Mouse (Mus musculus) intestine, embryonic 15.5 days (tissue): Measurements from ENCODE around the gene Ackr3. TPM values are rescaled to one million over a fixed set of nuclear protein-coding genes. Genes with fewer than 3 reads are reported as not detected.
A peak's percentile ranks its signal among the peaks of the same experiment; 100 is the strongest.

Experiments
- ATAC-seq: fragments of 200-750 bp; cut with Nextera tagmentation; 2 replicates; pipeline ENCODE4 v1.8.0; 2017; ENCODE audit warnings: moderate TSS enrichment, moderate library complexity
- H3K27ac ChIP-seq: fragments of 300-500 bp; sonication (generic); 2 replicates; pipeline ENCODE4 v1.5.1; 2015; ENCODE audit warnings: mild to moderate bottlenecking, inconsistent platforms
- H3K27me3 ChIP-seq: fragments of 300-500 bp; sonication (generic); replicated peaks from 2 replicates; pipeline ENCODE4 v1.6.1; 2015; ENCODE audit warnings: inconsistent platforms
- H3K36me3 ChIP-seq: fragments of 300-500 bp; sonication (generic); 2 replicates; pipeline ENCODE4 v1.6.1; 2015; ENCODE audit warnings: inconsistent platforms
- H3K4me1 ChIP-seq: fragments of 300-500 bp; sonication (generic); replicated peaks from 2 replicates; pipeline ENCODE4 v1.6.1; 2015; ENCODE audit warnings: inconsistent platforms
- H3K4me2 ChIP-seq: fragments of 300-500 bp; sonication (generic); replicated peaks from 2 replicates; pipeline ENCODE4 v1.6.1; 2015; ENCODE audit warnings: mild to moderate bottlenecking, inconsistent platforms
- H3K4me3 ChIP-seq: fragments of 300-500 bp; sonication (generic); replicated peaks from 2 replicates; pipeline ENCODE4 v1.5.1; 2015; ENCODE audit warnings: inconsistent platforms
- H3K9ac ChIP-seq: fragments of 300-500 bp; sonication (generic); 2 replicates; pipeline ENCODE4 v1.6.1; 2015; ENCODE audit warnings: inconsistent platforms
- H3K9me3 ChIP-seq: fragments of 300-500 bp; sonication (generic); 2 replicates; pipeline ENCODE4 v1.6.1; 2016; ENCODE audit warnings: inconsistent platforms
- WGBS: fragments of 180-500 bp; shearing (Covaris S2); methylation state at CpG from one replicate; pipeline ENCODE4 v1.1.7; 2015; 5-methylcytosine and 5-hydroxymethylcytosine counted together
- polyA plus RNA-seq: library from polyadenylated mRNA; unstranded; fragments of >200 nt; fragmentation: Nextera tagmentation; extraction: Ambion mirVana; gene quantifications from 2 replicates; pipeline ENCODE4 v1.2.1, GENCODE M21; 2015

Ackr3 gene
- polyA plus RNA-seq, 1 experiment from 2014 or later, result 13.0 TPM

DNA sequence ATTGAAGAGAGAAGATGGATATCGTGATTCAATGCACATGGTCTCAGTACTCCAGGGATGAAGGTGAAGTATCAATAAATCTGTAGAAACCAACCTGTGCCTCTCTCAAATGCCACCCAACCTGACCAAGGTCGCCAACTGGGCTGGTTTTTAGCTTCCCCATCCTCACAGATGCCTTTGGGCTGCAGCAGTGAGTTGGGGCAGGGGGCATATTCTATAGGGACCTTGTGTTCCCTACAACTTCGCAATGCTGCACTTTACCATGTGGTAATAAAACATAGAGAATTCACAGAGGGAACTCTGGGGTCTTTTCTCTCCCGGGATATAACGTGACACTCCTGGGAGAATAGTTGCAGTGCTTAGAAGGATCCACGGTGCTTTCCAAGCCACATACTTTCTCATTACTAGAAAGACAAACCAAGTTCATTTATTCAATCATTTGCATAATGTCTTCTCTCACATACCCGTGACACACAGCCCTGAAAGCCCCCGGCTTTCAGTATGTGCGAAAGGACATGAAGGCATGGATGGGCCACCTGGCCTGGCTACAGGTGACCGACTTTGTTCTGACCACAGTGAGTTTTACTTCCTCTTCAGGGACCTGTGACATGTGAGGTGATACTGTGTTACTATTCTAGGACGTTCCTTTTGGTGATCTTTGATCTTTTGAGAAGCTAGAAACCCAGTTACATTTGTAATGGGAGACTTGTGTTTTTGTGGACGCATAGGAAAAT lies 22.6 kb upstream of the Ackr3 start:
- no peak for ATAC-seq
- Histone ChIP-seq H3K9ac (no peak overlapping the region), H3K36me3 (no peaks in the 10 kb centered on the region), H3K9me3 (no peaks in the 10 kb centered on the region), H3K27me3 (no peaks in the 10 kb centered on the region), H3K4me1 (no peaks in the 10 kb centered on the region), H3K27ac (no peak overlapping the region), H3K4me3 (no peak overlapping the region), H3K4me2 (no peak overlapping the region)
- WGBS, result 85% methylated on average over 12 of the region's 12 CpGs

DNA sequence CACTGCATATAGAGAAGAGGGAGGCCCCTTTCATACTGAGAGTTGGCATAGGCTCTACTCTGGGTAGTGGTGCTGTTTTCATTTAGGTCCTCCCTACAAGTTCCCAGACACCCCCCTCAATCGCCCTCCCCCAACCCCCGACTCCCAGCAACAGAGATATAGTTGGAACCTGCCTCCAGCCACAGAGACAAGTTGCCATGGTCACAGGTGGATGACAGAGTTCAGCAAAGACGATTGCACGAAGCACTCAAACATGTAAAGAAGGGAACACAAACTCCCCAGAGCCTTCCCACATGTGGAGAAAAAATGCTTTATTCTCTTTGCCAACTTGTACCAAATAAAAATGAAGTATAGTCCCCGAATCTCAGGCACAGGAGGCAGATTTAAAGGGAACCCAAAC lies 21.3 kb upstream of the Ackr3 start:
- Histone ChIP-seq H3K4me3 (no peak overlapping the region), H3K4me1 (no peaks in the 10 kb centered on the region), H3K4me2 (no peak overlapping the region), H3K27ac (no peak overlapping the region), H3K9ac (no peak overlapping the region), H3K36me3 (no peaks in the 10 kb centered on the region), H3K9me3 (no peaks in the 10 kb centered on the region), H3K27me3 (no peaks in the 10 kb centered on the region)
- 74% methylated on average over 5 of the region's 5 CpGs for WGBS
- no peak for ATAC-seq

- H3K4me1 ChIP-seq, result no peaks in the 10 kb centered on the region
- 55% methylated on average over 6 of the region's 6 CpGs for WGBS
- no peaks in the 10 kb centered on the region for H3K36me3 ChIP-seq
- no peak overlapping the region for H3K4me2 ChIP-seq
- ATAC-seq, result no peak
- no peak overlapping the region for H3K4me3 ChIP-seq
- no peak overlapping the region for H3K27ac ChIP-seq
- no peaks in the 10 kb centered on the region for H3K9me3 ChIP-seq
- no peaks in the 10 kb centered on the region for H3K27me3 ChIP-seq
- H3K9ac ChIP-seq, result no peak overlapping the region
These were observed 20.2 kb upstream of the Ackr3 start for GRCm38 (mm10) chr1:90183602-90184001.

DNA sequence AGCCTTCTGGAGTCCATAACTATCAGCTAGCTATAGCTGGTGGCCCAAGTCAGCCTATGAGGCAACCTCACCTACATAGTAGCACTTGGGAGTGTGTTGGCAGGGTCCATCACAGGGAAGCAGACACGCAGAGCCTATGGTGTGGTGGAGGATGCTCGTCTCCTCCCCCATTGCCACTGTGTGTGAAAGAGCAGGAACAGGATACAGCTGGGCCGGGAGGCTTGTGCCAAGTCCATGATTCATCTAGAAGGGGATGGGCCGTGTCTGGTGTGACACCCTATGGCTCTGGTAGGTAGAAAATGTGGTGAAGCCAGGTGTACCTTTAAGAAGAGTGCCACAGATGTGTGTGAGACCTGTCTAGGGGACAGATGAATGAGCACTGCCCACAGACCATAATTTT lies 17.6 kb upstream of the Ackr3 start:
- no peaks in the 10 kb centered on the region for H3K9me3 ChIP-seq
- no peak overlapping the region for H3K4me3 ChIP-seq
- WGBS, result 74% methylated on average over 4 of the region's 4 CpGs
- no peak overlapping the region for H3K9ac ChIP-seq
- H3K4me1 ChIP-seq, result no peaks in the 10 kb centered on the region
- no peak overlapping the region for H3K27ac ChIP-seq
- H3K27me3 ChIP-seq, result no peaks in the 10 kb centered on the region
- H3K4me2 ChIP-seq, result no peak overlapping the region
- ATAC-seq, result no peak
- H3K36me3 ChIP-seq, result no peaks in the 10 kb centered on the region

DNA sequence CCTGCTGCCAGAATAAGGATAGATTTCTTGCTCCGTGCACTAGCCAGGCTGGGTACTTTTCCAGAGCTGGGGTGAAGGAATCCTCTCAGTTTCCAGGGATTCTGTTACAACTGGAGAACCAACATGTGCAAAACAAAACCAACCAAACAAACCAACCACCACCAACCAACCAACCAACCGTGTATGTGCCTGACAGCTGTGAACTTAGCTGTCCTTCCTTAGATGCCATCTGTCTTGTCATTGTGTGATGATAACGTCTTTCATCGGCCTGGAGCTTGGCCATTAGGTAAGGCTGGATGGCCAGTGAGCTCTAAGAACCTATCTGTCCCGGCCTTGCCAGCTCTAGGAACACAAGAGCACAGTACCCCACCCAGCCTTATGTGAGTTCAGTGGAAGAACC lies 16.9 kb upstream of the Ackr3 start:
- H3K9me3 ChIP-seq, result no peaks in the 10 kb centered on the region
- no peak for ATAC-seq
- 93% methylated on average over 5 of the region's 5 CpGs for WGBS

DNA sequence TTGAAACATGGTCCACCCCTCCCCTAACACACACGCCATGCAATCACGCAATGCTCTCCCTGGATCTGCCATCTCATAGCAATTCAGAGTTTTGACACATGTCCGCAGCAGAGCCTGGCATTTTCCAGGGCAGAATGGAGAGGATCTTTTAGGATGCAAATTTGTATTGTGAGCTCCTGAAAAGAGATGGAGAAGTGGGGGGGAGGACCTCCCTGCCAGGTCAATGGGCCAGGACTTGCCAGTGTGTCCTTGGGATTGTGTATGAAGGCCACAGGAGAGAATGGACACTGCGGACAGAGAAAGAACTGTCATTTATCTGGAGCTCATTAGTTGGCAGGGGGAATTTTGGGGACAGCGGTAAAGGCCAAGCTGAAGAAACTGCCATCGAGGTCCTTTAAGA lies 14.7 kb upstream of the Ackr3 start:
- no peak overlapping the region for H3K27ac ChIP-seq
- ATAC-seq, result no peak
- H3K4me2 ChIP-seq, result no peak overlapping the region
- no peaks in the 10 kb centered on the region for H3K27me3 ChIP-seq
- H3K9me3 ChIP-seq, result no peaks in the 10 kb centered on the region
- H3K4me3 ChIP-seq, result no peak overlapping the region
- no peak overlapping the region for H3K9ac ChIP-seq
- H3K36me3 ChIP-seq, result no peaks in the 10 kb centered on the region
- H3K4me1 ChIP-seq, result no peaks in the 10 kb centered on the region
- 92% methylated on average over 6 of the region's 6 CpGs for WGBS

More for the DNA sequence above, 16.9 kb upstream of the Ackr3 start:
- no peaks in the 10 kb centered on the region for H3K27me3 ChIP-seq
- no peaks in the 10 kb centered on the region for H3K36me3 ChIP-seq
- no peak overlapping the region for H3K27ac ChIP-seq
- no peaks in the 10 kb centered on the region for H3K4me1 ChIP-seq
- H3K9ac ChIP-seq, result no peak overlapping the region
- H3K4me2 ChIP-seq, result no peak overlapping the region
- no peak overlapping the region for H3K4me3 ChIP-seq

- Histone ChIP-seq H3K4me3 (no peak overlapping the region), H3K36me3 (no peaks in the 10 kb centered on the region), H3K4me1 (peaks cover 14% of the 10 kb centered on the region), H3K27me3 (no peaks in the 10 kb centered on the region; the same call in 1 of the 2 replicates), H3K9ac (no peak overlapping the region), H3K4me2 (no peak overlapping the region), H3K9me3 (no peaks in the 10 kb centered on the region), H3K27ac (no peak overlapping the region)
- no peak for ATAC-seq
- WGBS, result 64% methylated on average over 5 of the region's 5 CpGs
These were observed 2.5 kb upstream of the Ackr3 start for GRCm38 (mm10) chr1:90201246-90201645.

GRCm38 (mm10) chr1:90201655-90202054 lies 2.1 kb upstream of the Ackr3 start:
- 59% methylated on average over 2 of the region's 2 CpGs for WGBS
- ATAC-seq, result no peak
- Histone ChIP-seq H3K4me2 (no peak overlapping the region), H3K4me1 (peaks cover 15% of the 10 kb centered on the region), H3K36me3 (no peaks in the 10 kb centered on the region), H3K27ac (no peak overlapping the region), H3K27me3 (no peaks in the 10 kb centered on the region; the same call in 1 of the 2 replicates), H3K9me3 (no peaks in the 10 kb centered on the region), H3K9ac (no peak overlapping the region), H3K4me3 (no peak overlapping the region)

DNA sequence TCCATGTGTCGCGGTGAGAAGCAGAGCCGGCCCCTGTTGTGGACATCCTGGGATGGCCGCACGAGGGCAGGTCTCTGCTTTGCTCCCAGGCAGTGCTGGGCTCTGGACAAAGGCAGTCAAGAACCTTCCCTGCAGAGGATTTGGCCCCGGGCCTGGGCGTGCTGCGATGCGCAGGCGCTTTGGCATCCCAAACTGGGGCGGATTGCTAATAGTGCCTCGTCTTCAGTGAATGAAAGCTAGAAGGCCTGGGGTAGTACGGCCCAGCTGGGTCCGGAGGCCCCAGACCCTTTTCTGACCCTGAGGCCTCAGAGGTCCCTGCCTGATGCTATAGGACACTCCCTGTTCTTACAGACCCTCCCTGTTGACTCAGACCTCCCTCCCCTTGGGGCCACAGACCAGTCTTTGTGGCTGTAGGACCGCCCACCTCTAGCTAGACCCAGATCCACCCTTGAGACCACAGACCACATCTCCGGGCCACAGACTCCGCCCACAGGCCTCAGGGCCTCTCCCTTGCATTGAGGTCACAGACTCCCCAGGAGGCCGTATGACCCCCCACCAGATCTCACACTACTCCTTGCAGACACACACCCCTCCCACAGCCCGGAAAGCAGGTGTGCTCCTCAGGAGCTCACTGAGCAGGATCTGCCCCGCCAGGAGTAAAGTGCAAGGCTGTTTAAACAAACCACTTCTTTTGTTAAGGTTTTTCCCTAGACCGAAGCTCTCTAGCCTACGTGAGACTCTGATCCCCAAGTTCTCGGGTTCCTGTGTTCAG lies 1.4 kb upstream of the Ackr3 start:
- whole genome bisulfite sequencing, result 24% methylated on average over 23 of the region's 23 CpGs
- Histone ChIP-seq H3K36me3 (no peaks in the 10 kb centered on the region), H3K27ac (peak overlapping the region; percentile 73), H3K9ac (0 out of 2 replicates have a peak overlapping the region, but pooled peaks have one; percentile 10), H3K4me3 (no peak overlapping the region; the same call in 1 of the 2 replicates), H3K27me3 (no peaks in the 10 kb centered on the region; the same call in 1 of the 2 replicates), H3K4me2 (peak overlapping the region; percentile 75), H3K9me3 (no peaks in the 10 kb centered on the region), H3K4me1 (peaks cover 17% of the 10 kb centered on the region)
- peak; percentile 80 for ATAC-seq

DNA sequence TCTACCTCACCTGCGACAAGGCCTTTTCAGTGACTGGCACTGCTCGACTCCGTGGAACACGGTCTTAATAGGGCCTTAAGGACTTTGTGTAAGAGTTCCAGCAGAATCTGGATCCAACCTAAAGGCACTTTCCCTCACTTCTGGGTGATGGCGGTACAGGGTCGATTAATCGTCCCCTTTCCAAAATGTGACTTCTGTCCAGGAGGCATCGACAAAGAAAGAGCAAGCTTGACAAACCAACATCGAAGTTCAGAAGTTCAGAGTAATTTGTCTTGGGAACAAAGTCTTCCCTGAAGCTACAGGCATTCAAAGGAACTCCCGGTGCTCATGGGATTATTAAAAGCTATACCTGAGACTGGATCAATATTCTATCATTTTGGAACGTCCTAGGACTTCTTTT lies 439 bp upstream of the Ackr3 start:
- H3K27me3 ChIP-seq, result no peaks in the 10 kb centered on the region; the same call in 1 of the 2 replicates
- peak overlapping the region; percentile 73 for H3K27ac ChIP-seq
- H3K9ac ChIP-seq, result no peak overlapping the region
- H3K36me3 ChIP-seq, result no peaks in the 10 kb centered on the region
- peaks cover 20% of the 10 kb centered on the region for H3K4me1 ChIP-seq
- no peaks in the 10 kb centered on the region for H3K9me3 ChIP-seq
- peak; percentile 23 for ATAC-seq
- WGBS, result 14% methylated on average over 11 of the region's 11 CpGs
- H3K4me3 ChIP-seq, result peak overlapping the region; percentile 44; the same call in 1 of the 2 replicates
- peak overlapping the region; percentile 75 for H3K4me2 ChIP-seq

- ATAC-seq, result no peak
These were observed 1.0 kb downstream of the Ackr3 start for GRCm38 (mm10) chr1:90204821-90205220.

GRCm38 (mm10) chr1:90205223-90205622 lies 1.4 kb downstream of the Ackr3 start:
- 0 out of 2 replicates have a peak overlapping the region, but pooled peaks have one; percentile 15 for H3K9ac ChIP-seq
- peaks cover 24% of the 10 kb centered on the region for H3K4me1 ChIP-seq
- no peaks in the 10 kb centered on the region; the same call in 1 of the 2 replicates for H3K27me3 ChIP-seq
- 3% methylated on average over 6 of the region's 6 CpGs for WGBS
- H3K4me3 ChIP-seq, result peak overlapping the region; percentile 44
- H3K36me3 ChIP-seq, result no peaks in the 10 kb centered on the region
- H3K27ac ChIP-seq, result peak overlapping the region; percentile 29; the same call in 1 of the 2 replicates
- peak; percentile 44; the same call in 1 of the 2 replicates for ATAC-seq
- H3K4me2 ChIP-seq, result peak overlapping the region; percentile 75
- H3K9me3 ChIP-seq, result no peaks in the 10 kb centered on the region

More at GRCm38 (mm10) chr1:90204821-90205220, 1.0 kb downstream of the Ackr3 start:
- Histone ChIP-seq H3K36me3 (no peaks in the 10 kb centered on the region), H3K4me1 (peaks cover 21% of the 10 kb centered on the region), H3K9ac (peak overlapping the region; percentile 50; the same call in 1 of the 2 replicates), H3K9me3 (no peaks in the 10 kb centered on the region), H3K27ac (peak overlapping the region; percentile 29; the same call in 1 of the 2 replicates), H3K4me3 (peak overlapping the region; percentile 44), H3K4me2 (peak overlapping the region; percentile 75), H3K27me3 (no peaks in the 10 kb centered on the region; the same call in 1 of the 2 replicates)
- 31% methylated on average over 1 of the region's 1 CpGs for WGBS
